Mouse (Mus musculus) heart, postnatal 0 days (tissue): ENCODE measurements around the gene Gpr155. TPM values are rescaled to one million over a fixed set of nuclear protein-coding genes. Genes with fewer than 3 reads are reported as not detected.

Source experiments
- ATAC-seq: fragments of 200-750 bp; cut with Nextera tagmentation; 2 replicates; pipeline ENCODE4 v1.8.0; 2017; ENCODE audit warnings: low read depth, moderate number of reproducible peaks, moderate library complexity; ENCODE audit not compliant: insufficient read depth
- DNase-seq: peaks from one replicate; pipeline ENCODE4 v3.0.0-alpha.2; 2016; ENCODE audit warnings: low spot score
- H3K27ac ChIP-seq: fragments of 300-500 bp; sonication (generic); 2 replicates; pipeline ENCODE4 v1.5.1; 2014; ENCODE audit warnings: low read depth, mild to moderate bottlenecking
- H3K27me3 ChIP-seq: fragments of 300-500 bp; sonication (generic); 2 replicates; pipeline ENCODE4 v1.6.1; 2014; ENCODE audit warnings: low read length, mixed read lengths; ENCODE audit not compliant: control insufficient read depth, insufficient read depth
- H3K36me3 ChIP-seq: fragments of 300-500 bp; sonication (generic); replicated peaks from 2 replicates; pipeline ENCODE4 v1.6.1; 2014; ENCODE audit warnings: low read length, mixed read lengths; ENCODE audit not compliant: control insufficient read depth, insufficient read depth
- H3K4me1 ChIP-seq: fragments of 300-500 bp; sonication (generic); 2 replicates; pipeline ENCODE4 v1.6.1; 2014; ENCODE audit warnings: antibody characterized with exemption; ENCODE audit not compliant: control insufficient read depth, insufficient read depth
- H3K4me2 ChIP-seq: fragments of 300-500 bp; sonication (generic); 2 replicates; pipeline ENCODE4 v1.6.1; 2014; ENCODE audit warnings: low read depth, mild to moderate bottlenecking, low read length, moderate library complexity
- H3K4me3 ChIP-seq: fragments of 300-500 bp; sonication (generic); 2 replicates; pipeline ENCODE4 v1.5.1; 2014; ENCODE audit warnings: low read depth, low read length
- H3K9ac ChIP-seq: fragments of 300-500 bp; sonication (generic); replicated peaks from 2 replicates; pipeline ENCODE4 v1.6.1; 2014; ENCODE audit warnings: low read depth, low read length, mixed read lengths
- H3K9me3 ChIP-seq: fragments of 300-500 bp; sonication (generic); replicated peaks from 2 replicates; pipeline ENCODE4 v1.6.1; 2016; ENCODE audit warnings: low read length; ENCODE audit not compliant: control insufficient read depth
- CTCF ChIP-seq: IDR thresholded peaks from 2 replicates; pipeline ENCODE4 v1.5.1; 2016; ENCODE audit warnings: antibody characterized with exemption, control low read depth, low read depth
- EP300 ChIP-seq: IDR thresholded peaks from 2 replicates; pipeline ENCODE4 v1.6.1; 2016; ENCODE audit warnings: antibody characterized with exemption, low read depth
- WGBS: fragments of 180-500 bp; shearing (Covaris S2); extraction: QIAGEN DNeasy Blood & Tissue Kit; methylation state at CpG from one replicate; pipeline ENCODE4 v1.1.7; 2014; 5-methylcytosine and 5-hydroxymethylcytosine counted together
- polyA plus RNA-seq: library from polyadenylated mRNA; unstranded; fragments of >200 nt; fragmentation: Nextera tagmentation; extraction: Ambion mirVana; gene quantifications from 2 replicates; pipeline ENCODE4 v1.2.1, GENCODE M21; 2015
- total RNA-seq: library from RNA; depleted of rRNA; stranded (reverse); fragments of >200 nt; gene quantifications from 2 replicates; pipeline ENCODE4 v1.2.3, GENCODE M21; 2014; ENCODE audit warnings: low replicate concordance

Gpr155 gene
- total and polyA plus RNA-seq, 2 experiments from 2014 or later = 8.5 to 11.3 TPM

GRCm38 (mm10) chr2:73306006-73306405, 80.4 kb downstream of the Gpr155 start:
- no peak overlapping the region for H3K27ac ChIP-seq
- no peaks in the 10 kb centered on the region for H3K27me3 ChIP-seq
- H3K4me3 ChIP-seq = no peak overlapping the region
- WGBS = 94% methylated on average over 7 of the region's 7 CpGs
- no peak for TF ChIP-seq EP300
- TF ChIP-seq CTCF = no peak
- H3K9ac ChIP-seq = no peak overlapping the region
- no peak for DNase-seq
- H3K36me3 ChIP-seq = peaks cover 70% of the 10 kb centered on the region
- no peak overlapping the region for H3K4me2 ChIP-seq
- no peak for ATAC-seq
- no peaks in the 10 kb centered on the region for H3K9me3 ChIP-seq
- H3K4me1 ChIP-seq = no peaks in the 10 kb centered on the region

DNA sequence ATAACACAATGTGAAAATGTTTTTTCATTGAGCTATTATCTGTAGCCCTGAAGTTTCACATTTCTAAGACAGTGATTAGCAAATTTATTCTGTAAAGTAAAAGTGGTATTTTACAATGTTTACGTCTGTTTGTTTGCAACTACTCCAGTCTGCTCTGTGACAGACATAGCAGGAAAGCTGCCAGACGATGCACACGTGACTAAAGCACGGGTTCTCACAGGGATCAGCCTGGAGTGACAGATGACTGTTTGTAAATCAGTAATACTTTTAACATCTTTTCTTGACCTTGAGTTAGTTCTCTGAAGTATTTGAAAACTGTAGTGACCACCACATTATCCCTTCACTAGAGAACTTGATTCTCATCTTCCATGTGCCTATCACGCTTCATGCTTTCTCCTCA, 81.9 kb downstream of the Gpr155 start:
- no peak overlapping the region for H3K27ac ChIP-seq
- no peak overlapping the region for H3K4me3 ChIP-seq
- DNase-seq (no peak), ATAC-seq (no peak)
- no peaks in the 10 kb centered on the region for H3K4me1 ChIP-seq
- H3K9me3 ChIP-seq = no peaks in the 10 kb centered on the region
- no peak overlapping the region for H3K4me2 ChIP-seq
- WGBS = 90% methylated on average over 5 of the region's 5 CpGs
- peaks cover 69% of the 10 kb centered on the region for H3K36me3 ChIP-seq
- no peak overlapping the region for H3K9ac ChIP-seq
- no peak for TF ChIP-seq EP300
- TF ChIP-seq CTCF = no peak
- H3K27me3 ChIP-seq = no peaks in the 10 kb centered on the region

- no peaks in the 10 kb centered on the region for H3K4me1 ChIP-seq
- 91% methylated on average over 9 of the region's 9 CpGs for WGBS
- TF ChIP-seq CTCF = no peak
- no peak for TF ChIP-seq EP300
- no peak overlapping the region for H3K27ac ChIP-seq
- no peak overlapping the region for H3K9ac ChIP-seq
- no peaks in the 10 kb centered on the region for H3K9me3 ChIP-seq
- H3K4me3 ChIP-seq = no peak overlapping the region
- no peaks in the 10 kb centered on the region for H3K27me3 ChIP-seq
- no peak overlapping the region for H3K4me2 ChIP-seq
- ATAC-seq (no peak), DNase-seq (no peak)
- H3K36me3 ChIP-seq = peaks cover 69% of the 10 kb centered on the region
Measured at GRCm38 (mm10) chr2:73302722-73303121, 83.7 kb downstream of the Gpr155 start.

- no peak for DNase-seq
- Histone ChIP-seq H3K4me1 (no peaks in the 10 kb centered on the region), H3K27ac (no peak overlapping the region), H3K9ac (no peak overlapping the region), H3K9me3 (no peaks in the 10 kb centered on the region), H3K27me3 (no peaks in the 10 kb centered on the region), H3K36me3 (peaks cover 66% of the 10 kb centered on the region), H3K4me2 (no peak overlapping the region), H3K4me3 (no peak overlapping the region)
- WGBS = 35% methylated on average over 1 of the region's 1 CpGs
- TF ChIP-seq EP300 = no peak
- TF ChIP-seq CTCF = no peak
- ATAC-seq = no peak
Measured at GRCm38 (mm10) chr2:73301979-73302378, 84.4 kb downstream of the Gpr155 start.

- no peak for DNase-seq
- WGBS = 84% methylated on average over 3 of the region's 3 CpGs
- Histone ChIP-seq H3K27ac (no peak overlapping the region), H3K36me3 (peaks cover 57% of the 10 kb centered on the region), H3K9me3 (no peaks in the 10 kb centered on the region), H3K27me3 (no peaks in the 10 kb centered on the region), H3K4me2 (no peak overlapping the region), H3K4me1 (no peaks in the 10 kb centered on the region), H3K4me3 (no peak overlapping the region), H3K9ac (no peak overlapping the region)
- no peak for ATAC-seq
- TF ChIP-seq CTCF (no peak), EP300 (no peak)
Measured at GRCm38 (mm10) chr2:73298841-73299240, 87.5 kb downstream of the Gpr155 start.

DNA sequence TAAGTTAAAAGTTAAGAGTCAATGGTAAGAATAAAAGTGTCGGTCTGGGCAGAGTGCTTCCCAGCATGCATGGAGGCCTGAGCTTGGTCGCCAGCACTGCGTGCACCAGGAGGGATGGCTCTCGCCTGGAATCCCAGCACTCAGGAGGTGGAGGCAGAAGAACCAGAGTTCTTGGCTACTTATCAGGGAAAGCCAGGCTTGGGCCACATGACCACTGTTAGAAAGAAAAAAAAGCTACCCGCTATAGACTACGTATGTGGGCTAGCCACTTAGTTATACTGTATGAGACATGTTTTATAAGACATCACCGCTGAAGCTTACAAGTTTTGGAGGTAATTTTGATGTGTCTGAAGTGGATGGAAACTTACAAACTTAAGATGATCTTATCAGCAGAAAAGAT, 88.2 kb downstream of the Gpr155 start:
- Histone ChIP-seq H3K9ac (no peak overlapping the region), H3K9me3 (no peaks in the 10 kb centered on the region), H3K27me3 (no peaks in the 10 kb centered on the region), H3K4me2 (no peak overlapping the region), H3K4me1 (no peaks in the 10 kb centered on the region), H3K27ac (no peak overlapping the region), H3K36me3 (peaks cover 54% of the 10 kb centered on the region), H3K4me3 (no peak overlapping the region)
- TF ChIP-seq CTCF (no peak), EP300 (no peak)
- 77% methylated on average over 7 of the region's 7 CpGs for WGBS
- DNase-seq (no peak), ATAC-seq (no peak)
